Mouse (Mus musculus) forebrain, embryonic 14.5 days (tissue): ENCODE data around the gene Pbx1. TPM values are rescaled to one million over a fixed set of nuclear protein-coding genes. Genes with fewer than 3 reads are reported as not detected.

ENCODE experiments used
- ATAC-seq: fragments of 200-750 bp; cut with Nextera tagmentation; 2 replicates; pipeline ENCODE4 v1.8.0; 2017; ENCODE audit warnings: mild to moderate bottlenecking, moderate library complexity
- DNase-seq: peaks from one replicate; pipeline ENCODE4 v3.0.0-alpha.2; 2015; ENCODE audit warnings: low spot score
- H3K27ac ChIP-seq: fragments of 300-500 bp; sonication (generic); 2 replicates; pipeline ENCODE4 v1.5.1; 2014; ENCODE audit warnings: low read depth, mild to moderate bottlenecking, control low read depth, low read length, moderate library complexity
- H3K27me3 ChIP-seq: fragments of 300-500 bp; sonication (generic); replicated peaks from 2 replicates; pipeline ENCODE4 v1.6.1; 2014; ENCODE audit warnings: low read length, control low read depth, mixed read lengths; ENCODE audit not compliant: control insufficient read depth, insufficient read depth
- H3K36me3 ChIP-seq: fragments of 300-500 bp; sonication (generic); 2 replicates; pipeline ENCODE4 v1.6.1; 2014; ENCODE audit warnings: low read length, control low read depth; ENCODE audit not compliant: control insufficient read depth, insufficient read depth
- H3K4me1 ChIP-seq: fragments of 300-500 bp; sonication (generic); 2 replicates; pipeline ENCODE4 v1.6.1; 2014; ENCODE audit warnings: antibody characterized with exemption, low read length, control low read depth; ENCODE audit not compliant: control insufficient read depth, insufficient read depth
- H3K4me2 ChIP-seq: fragments of 300-500 bp; sonication (generic); 2 replicates; pipeline ENCODE4 v1.6.1; 2014; ENCODE audit warnings: mild to moderate bottlenecking, control low read depth, low read length
- H3K4me3 ChIP-seq: fragments of 300-500 bp; sonication (generic); 2 replicates; pipeline ENCODE4 v1.5.1; 2014; ENCODE audit warnings: low read depth, low read length, control low read depth
- H3K9ac ChIP-seq: fragments of 300-500 bp; sonication (generic); 2 replicates; pipeline ENCODE4 v1.6.1; 2014; ENCODE audit warnings: mild to moderate bottlenecking, low read length, control low read depth, moderate library complexity
- H3K9me3 ChIP-seq: fragments of 300-500 bp; sonication (generic); replicated peaks from 2 replicates; pipeline ENCODE4 v1.6.1; 2016; ENCODE audit warnings: low read length, control low read depth, mixed read lengths; ENCODE audit not compliant: control insufficient read depth
- WGBS: fragments of 180-500 bp; shearing (Covaris S2); extraction: QIAGEN DNeasy Blood & Tissue Kit; methylation state at CpG from one replicate; pipeline ENCODE4 v1.1.7; 2014; 5-methylcytosine and 5-hydroxymethylcytosine counted together
- polyA plus RNA-seq: library from polyadenylated mRNA; unstranded; fragments of >200 nt; fragmentation: Nextera tagmentation; extraction: Ambion mirVana; gene quantifications from 2 replicates; pipeline ENCODE4 v1.2.1, GENCODE M21; 2014

Gene Pbx1
- polyA plus RNA-seq, 1 experiment from 2014 or later, result 66.7 TPM

- Histone ChIP-seq H3K4me1 (peaks cover 69% of the 10 kb centered on the region), H3K27ac (peak overlapping the region; percentile 86), H3K27me3 (no peaks in the 10 kb centered on the region), H3K36me3 (0 out of 2 replicates have a peak, but pooled peaks cover 5% of the 10 kb centered on the region), H3K9me3 (no peaks in the 10 kb centered on the region), H3K4me3 (no peak overlapping the region), H3K9ac (peak overlapping the region; percentile 1; the same call in 1 of the 2 replicates), H3K4me2 (peak overlapping the region; percentile 38)
- DNase-seq (no peak), ATAC-seq (peak; percentile 28; the same call in 1 of the 2 replicates)
- 55% methylated on average over 5 of the region's 5 CpGs for WGBS
These were observed 191.7 kb downstream of the Pbx1 start for GRCm38 (mm10) chr1:168240386-168240785.

- H3K4me3 ChIP-seq, result no peak overlapping the region
- H3K27ac ChIP-seq, result no peak overlapping the region
- no peak for ATAC-seq
- H3K4me2 ChIP-seq, result no peak overlapping the region
- H3K9me3 ChIP-seq, result no peaks in the 10 kb centered on the region
- 79% methylated on average over 5 of the region's 5 CpGs for WGBS
- no peak overlapping the region for H3K9ac ChIP-seq
- 0 out of 2 replicates have a peak, but pooled peaks cover 5% of the 10 kb centered on the region for H3K36me3 ChIP-seq
- DNase-seq, result no peak
- H3K27me3 ChIP-seq, result no peaks in the 10 kb centered on the region
- H3K4me1 ChIP-seq, result peaks cover 41% of the 10 kb centered on the region
These were observed 196.0 kb downstream of the Pbx1 start for GRCm38 (mm10) chr1:168236101-168236500.

- no peak overlapping the region for H3K4me3 ChIP-seq
- ATAC-seq, result no peak
- no peaks in the 10 kb centered on the region for H3K9me3 ChIP-seq
- no peak overlapping the region for H3K4me2 ChIP-seq
- no peaks in the 10 kb centered on the region for H3K27me3 ChIP-seq
- H3K36me3 ChIP-seq, result 0 out of 2 replicates have a peak, but pooled peaks cover 5% of the 10 kb centered on the region
- peaks cover 38% of the 10 kb centered on the region for H3K4me1 ChIP-seq
- 0 out of 2 replicates have a peak overlapping the region, but pooled peaks have one; percentile 41 for H3K27ac ChIP-seq
- H3K9ac ChIP-seq, result no peak overlapping the region
- 61% methylated on average over 11 of the region's 11 CpGs for WGBS
- DNase-seq, result no peak
These were observed 197.7 kb downstream of the Pbx1 start for GRCm38 (mm10) chr1:168234355-168234754.

- Histone ChIP-seq H3K4me3 (no peak overlapping the region), H3K27ac (no peak overlapping the region), H3K36me3 (0 out of 2 replicates have a peak, but pooled peaks cover 5% of the 10 kb centered on the region), H3K4me2 (no peak overlapping the region), H3K27me3 (no peaks in the 10 kb centered on the region), H3K9ac (no peak overlapping the region), H3K4me1 (peaks cover 35% of the 10 kb centered on the region), H3K9me3 (no peaks in the 10 kb centered on the region)
- WGBS, result 94% methylated on average over 1 of the region's 1 CpGs
- DNase-seq, result no peak
- no peak for ATAC-seq
These were observed 198.9 kb downstream of the Pbx1 start for GRCm38 (mm10) chr1:168233182-168233581.

- no peak overlapping the region for H3K9ac ChIP-seq
- DNase-seq (no peak), ATAC-seq (no peak)
- no peaks in the 10 kb centered on the region for H3K27me3 ChIP-seq
- no peaks in the 10 kb centered on the region for H3K9me3 ChIP-seq
- H3K4me1 ChIP-seq, result peaks cover 30% of the 10 kb centered on the region
- 92% methylated on average over 11 of the region's 11 CpGs for WGBS
- H3K4me3 ChIP-seq, result no peak overlapping the region
- H3K36me3 ChIP-seq, result 0 out of 2 replicates have a peak, but pooled peaks cover 5% of the 10 kb centered on the region
- no peak overlapping the region; the same call in 1 of the 2 replicates for H3K27ac ChIP-seq
- H3K4me2 ChIP-seq, result no peak overlapping the region
These were observed 200.3 kb downstream of the Pbx1 start for GRCm38 (mm10) chr1:168231548-168232429.

- Histone ChIP-seq H3K4me1 (peaks cover 34% of the 10 kb centered on the region), H3K9ac (peak overlapping the region; percentile 6; the same call in 1 of the 2 replicates), H3K27me3 (no peaks in the 10 kb centered on the region), H3K36me3 (0 out of 2 replicates have a peak, but pooled peaks cover 2% of the 10 kb centered on the region), H3K4me2 (no peak overlapping the region), H3K27ac (0 out of 2 replicates have a peak overlapping the region, but pooled peaks have one; percentile 58), H3K9me3 (no peaks in the 10 kb centered on the region), H3K4me3 (no peak overlapping the region)
- DNase-seq, result no peak
- no peak for ATAC-seq
- 44% methylated on average over 1 of the region's 1 CpGs for WGBS
These were observed 201.2 kb downstream of the Pbx1 start for GRCm38 (mm10) chr1:168230858-168231257.

- H3K36me3 ChIP-seq, result no peaks in the 10 kb centered on the region
- peak overlapping the region; percentile 58; the same call in 1 of the 2 replicates for H3K27ac ChIP-seq
- no peaks in the 10 kb centered on the region for H3K27me3 ChIP-seq
- ATAC-seq (peak; percentile 64), DNase-seq (peak; percentile 68)
- H3K4me3 ChIP-seq, result no peak overlapping the region
- no peak overlapping the region for H3K4me2 ChIP-seq
- H3K9me3 ChIP-seq, result no peaks in the 10 kb centered on the region
- no peak overlapping the region for H3K9ac ChIP-seq
- 32% methylated on average over 4 of the region's 4 CpGs for WGBS
- H3K4me1 ChIP-seq, result peaks cover 34% of the 10 kb centered on the region
These were observed 201.9 kb downstream of the Pbx1 start for GRCm38 (mm10) chr1:168230134-168230533.

GRCm38 (mm10) chr1:168228756-168229526 is 203.1 kb downstream of the Pbx1 start:
- Histone ChIP-seq H3K27ac (no peak overlapping the region), H3K27me3 (no peaks in the 10 kb centered on the region), H3K9me3 (no peaks in the 10 kb centered on the region), H3K4me1 (peaks cover 28% of the 10 kb centered on the region), H3K4me2 (no peak overlapping the region), H3K36me3 (no peaks in the 10 kb centered on the region), H3K9ac (no peak overlapping the region), H3K4me3 (no peak overlapping the region)
- DNase-seq (no peak), ATAC-seq (no peak)
- WGBS, result 73% methylated on average over 6 of the region's 6 CpGs
